Mouse (Mus musculus) C2C12 (cell line): ENCODE data around the gene Ascc2.

Experiments
- MAX ChIP-seq: IDR thresholded peaks from one replicate; pipeline ENCODE4 v1.6.1; 2011; ENCODE audit warnings: mild to moderate bottlenecking, control low read depth
- MYOD1 ChIP-seq: IDR thresholded peaks from one replicate; pipeline ENCODE4 v1.6.1; 2011; ENCODE audit warnings: low read depth; ENCODE audit not compliant: control insufficient read depth, insufficient read length

GRCm38 (mm10) chr11:4627636-4628035 lies 9.9 kb upstream of the Ascc2 start:
- TF ChIP-seq MYOD1 (no peak), MAX (no peak)
